Mouse (Mus musculus): ENCODE data around the gene Sucla2.
"Not testable (repeated sequence)": the region's sequence is repeated elsewhere in the genome, so short reads cannot be mapped to it uniquely, and the experiment has no call there.

Gene Sucla2

GRCm38 (mm10) chr14:73608668-73609481, 83.8 kb downstream of the Sucla2 start:
- DNase-seq (ENCODE audit: low spot score in 2 of 2), result no peak

DNA sequence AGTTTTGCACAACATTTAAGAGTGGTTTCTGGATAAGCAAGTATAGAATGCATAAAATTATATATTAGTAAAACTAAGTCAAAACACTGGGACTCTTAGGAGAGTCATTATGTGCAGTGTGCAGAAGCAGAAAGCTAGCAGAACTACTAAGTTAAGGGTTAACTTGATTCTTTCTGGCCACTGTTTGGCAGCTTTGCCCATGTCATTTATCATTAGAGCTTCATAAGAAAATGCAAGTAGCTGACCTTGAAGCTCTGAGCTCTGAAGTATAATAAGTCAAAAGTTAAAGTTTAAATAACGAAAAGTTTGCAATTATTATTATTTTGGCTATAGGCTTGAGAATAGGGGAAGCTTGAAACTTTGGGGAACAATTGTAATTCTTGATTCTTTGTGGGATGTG, 89.8 kb downstream of the Sucla2 start:
- DNase-seq (ENCODE audit: low spot score in 2 of 2), result not testable (repeated sequence)

DNA sequence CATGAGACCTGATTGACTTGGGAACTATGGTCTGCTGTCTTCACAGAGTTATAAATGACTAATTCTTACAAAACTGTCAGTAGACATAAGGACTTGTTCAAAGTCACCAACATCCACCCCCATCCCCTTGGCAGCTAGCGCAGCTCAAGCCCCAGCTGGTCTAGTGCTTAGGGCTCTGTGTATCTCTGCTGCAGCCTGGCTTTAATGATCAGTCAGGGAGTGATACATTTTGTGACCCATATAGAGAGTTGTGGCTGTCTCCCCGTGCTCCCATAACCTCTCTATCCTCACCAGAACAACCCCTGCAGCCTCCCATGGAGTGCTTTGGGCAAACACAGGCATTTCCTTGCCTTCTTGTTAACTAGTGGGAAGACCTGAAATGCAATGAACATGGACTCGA, 95.8 kb downstream of the Sucla2 start:
- no peak for DNase-seq (ENCODE audit: low spot score in 2 of 2)

DNA sequence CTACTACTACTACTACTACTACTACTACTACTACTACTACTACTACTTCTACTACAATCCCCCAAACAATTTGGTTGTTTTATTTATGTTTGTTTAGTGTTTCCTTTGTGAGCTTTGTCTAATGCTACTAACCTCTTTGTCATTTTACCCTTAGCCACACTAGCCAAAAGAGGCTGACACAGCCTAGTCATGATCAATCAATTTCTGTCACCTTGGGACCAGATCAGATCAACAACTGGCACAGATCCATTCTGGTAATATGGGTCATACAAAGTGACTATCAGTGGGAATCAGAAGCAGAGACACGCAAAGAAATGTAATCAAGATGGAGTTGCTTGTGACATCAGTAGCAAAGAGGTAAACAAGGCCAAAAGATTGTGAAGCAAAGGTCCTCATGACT, 97.9 kb downstream of the Sucla2 start:
- DNase-seq (ENCODE audit: low spot score in 2 of 2), result no peak

- no peak for DNase-seq (ENCODE audit: low spot score in 2 of 2)
Measured at GRCm38 (mm10) chr14:73625469-73625868, 100.3 kb downstream of the Sucla2 start.

DNA sequence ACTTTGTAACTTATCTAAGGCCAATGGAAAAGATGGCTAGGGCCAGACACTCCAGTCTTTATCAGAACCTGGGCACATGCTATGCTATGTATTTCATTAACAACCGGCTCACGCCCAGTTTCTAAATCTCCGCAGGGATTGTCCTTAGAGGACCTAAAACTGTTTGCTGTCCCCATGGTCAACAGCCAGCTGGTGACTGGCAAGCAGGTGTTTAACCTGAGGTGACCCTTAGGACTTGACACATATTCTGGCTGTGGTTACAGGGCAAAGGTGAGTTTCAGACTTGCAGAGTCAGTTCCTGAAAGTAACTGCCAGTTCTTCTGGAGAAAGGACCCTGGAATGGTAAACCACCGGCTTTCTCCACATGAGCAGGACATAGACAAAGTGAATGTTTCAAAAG, 106.4 kb downstream of the Sucla2 start:
- DNase-seq (ENCODE audit: low spot score in 2 of 2), result peak in 1 of 2 experiments; percentile 10

- DNase-seq (ENCODE audit: low spot score in 2 of 2), result no peak
Measured at GRCm38 (mm10) chr14:73632648-73633263, 107.6 kb downstream of the Sucla2 start.

DNA sequence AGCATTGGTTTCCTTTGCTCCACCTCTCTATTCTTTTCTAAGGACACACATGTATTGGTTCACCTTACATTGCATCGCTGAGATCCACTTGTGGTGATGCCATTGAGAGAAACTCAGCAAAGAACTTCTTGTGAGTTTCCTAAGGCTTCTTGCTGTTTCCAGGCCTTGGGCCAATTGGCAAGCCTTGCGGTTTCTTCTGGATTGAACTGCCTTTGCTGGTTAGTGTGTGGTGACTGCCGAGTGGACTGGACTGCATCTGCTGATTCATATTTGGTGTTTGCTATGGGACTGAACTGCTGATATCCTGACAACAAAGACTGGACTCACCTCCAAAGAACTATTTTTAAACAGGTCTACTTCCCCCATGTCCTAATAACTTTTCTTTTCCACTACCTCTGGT, 109.2 kb downstream of the Sucla2 start:
- no peak for DNase-seq (ENCODE audit: low spot score in 2 of 2)

GRCm38 (mm10) chr14:73637460-73637859, 112.3 kb downstream of the Sucla2 start:
- DNase-seq (ENCODE audit: low spot score in 2 of 2), result no peak
